Comparison of ENCODE assay signal across 11 mouse cellular contexts in genomic region chr2:156406987-156407386, GRCm38 (mm10). TPM values are rescaled to one million over a fixed set of nuclear protein-coding genes. Genes with fewer than 3 reads are reported as not detected.
DNase-seq lines count a peak whose midpoint lies in the region; ATAC-seq and TF ChIP-seq lines count a peak whose summit lies in the region.
"Had no signal": no experiment of that assay in that cellular context is flagged by ENCODE, and none has a peak within 500 bp of the region (broad histone marks: within the 10 kb centered on the region; RNA-seq: fewer than 3 reads in every experiment).

No protein-coding gene starts in this region.

- TF ChIP-seq CTCF in forebrain, postnatal 0 days (IDR thresholded peaks at IDR 0.05; ENCODE audit: low read depth), result no peak
- TF ChIP-seq CTCF in hindbrain, postnatal 0 days (IDR thresholded peaks at IDR 0.05; ENCODE audit: low read depth), result no peak

- H3K27ac ChIP-seq in forebrain, embryonic 12.5 days, result peak overlapping the region; percentile 10; the same call in 1 of the 2 replicates
- no peak overlapping the region for H3K27ac ChIP-seq in forebrain, postnatal 0 days (ENCODE audit: low read depth, low read length)
- peak overlapping the region; percentile 43 for H3K27ac ChIP-seq in midbrain, embryonic 12.5 days (replicated peaks)
- no peak overlapping the region for H3K27ac ChIP-seq in midbrain, embryonic 15.5 days
- H3K27ac ChIP-seq in hindbrain, postnatal 0 days, result no peak overlapping the region
- peak overlapping the region; percentile 21; the same call in 1 of the 2 replicates for H3K27ac ChIP-seq in stomach, embryonic 16.5 days (ENCODE audit: low read length)
- H3K27ac ChIP-seq: macrophage had no signal

- no peak for DNase-seq in forebrain, postnatal 0 days
- DNase-seq in hindbrain, postnatal 0 days (ENCODE audit: low spot score), result no peak
- no peak for DNase-seq in adrenal gland, adult 2 months
- no peak for DNase-seq in adrenal gland, postnatal 25 days
- DNase-seq: cerebellum, postnatal 36 days; kidney, adult 8-10 months had no signal

- H3K27me3 ChIP-seq in forebrain, embryonic 12.5 days, result no peaks in the 10 kb centered on the region
- H3K27me3 ChIP-seq in forebrain, postnatal 0 days (ENCODE audit: insufficient read depth, low read length), result no peaks in the 10 kb centered on the region
- no peaks in the 10 kb centered on the region for H3K27me3 ChIP-seq in midbrain, embryonic 12.5 days
- H3K27me3 ChIP-seq in midbrain, embryonic 15.5 days (replicated peaks), result no peaks in the 10 kb centered on the region
- no peaks in the 10 kb centered on the region for H3K27me3 ChIP-seq in hindbrain, postnatal 0 days (ENCODE audit: insufficient read depth, low read length)
- no peaks in the 10 kb centered on the region for H3K27me3 ChIP-seq in stomach, embryonic 16.5 days (ENCODE audit: control insufficient read depth, insufficient read depth, low read length)

- ATAC-seq in forebrain, embryonic 12.5 days (ENCODE audit: low FRiP score), result no peak
- ATAC-seq in forebrain, postnatal 0 days, result no peak
- peak; percentile 23; the same call in 1 of the 2 replicates for ATAC-seq in midbrain, embryonic 12.5 days (ENCODE audit: low FRiP score, low read depth)
- ATAC-seq in midbrain, embryonic 15.5 days (replicated peaks), result no peak
- 0 out of 2 replicates have a peak, but pooled peaks have one; percentile 44 for ATAC-seq in hindbrain, postnatal 0 days
- ATAC-seq in stomach, embryonic 16.5 days (ENCODE audit: insufficient read depth, low FRiP score), result peak; percentile 60; the same call in 1 of the 2 replicates

- no peaks in the 10 kb centered on the region for H3K9me3 ChIP-seq in forebrain, embryonic 12.5 days
- no peaks in the 10 kb centered on the region for H3K9me3 ChIP-seq in forebrain, postnatal 0 days (ENCODE audit: low read length)
- no peaks in the 10 kb centered on the region for H3K9me3 ChIP-seq in midbrain, embryonic 12.5 days
- no peaks in the 10 kb centered on the region for H3K9me3 ChIP-seq in midbrain, embryonic 15.5 days
- H3K9me3 ChIP-seq in hindbrain, postnatal 0 days (ENCODE audit: low read length), result no peaks in the 10 kb centered on the region
- no peaks in the 10 kb centered on the region for H3K9me3 ChIP-seq in stomach, embryonic 16.5 days (replicated peaks; ENCODE audit: control insufficient read depth, low read length)

- H3K4me1 ChIP-seq in forebrain, embryonic 12.5 days, result peaks cover 18% of the 10 kb centered on the region
- no peaks in the 10 kb centered on the region for H3K4me1 ChIP-seq in forebrain, postnatal 0 days (ENCODE audit: insufficient read depth)
- H3K4me1 ChIP-seq in midbrain, embryonic 12.5 days, result peaks cover 10% of the 10 kb centered on the region
- peaks cover 15% of the 10 kb centered on the region for H3K4me1 ChIP-seq in midbrain, embryonic 15.5 days
- H3K4me1 ChIP-seq in hindbrain, postnatal 0 days (ENCODE audit: insufficient read depth, low read length), result peaks cover 4% of the 10 kb centered on the region; the same call in 1 of the 2 replicates
- H3K4me1 ChIP-seq in stomach, embryonic 16.5 days (ENCODE audit: control insufficient read depth, insufficient read depth, low read length), result peaks cover 11% of the 10 kb centered on the region

- WGBS in forebrain, embryonic 12.5 days, result 2% methylated on average over 3 of the region's 3 CpGs
- 12% methylated on average over 3 of the region's 3 CpGs for WGBS in forebrain, postnatal 0 days
- 8% methylated on average over 3 of the region's 3 CpGs for WGBS in midbrain, embryonic 12.5 days
- 14% methylated on average over 3 of the region's 3 CpGs for WGBS in midbrain, embryonic 15.5 days
- 9% methylated on average over 3 of the region's 3 CpGs for WGBS in hindbrain, postnatal 0 days
- WGBS in stomach, embryonic 16.5 days, result 12% methylated on average over 3 of the region's 3 CpGs

- H3K4me2 ChIP-seq in forebrain, embryonic 12.5 days, result no peak overlapping the region
- no peak overlapping the region for H3K4me2 ChIP-seq in forebrain, postnatal 0 days (ENCODE audit: low read depth)
- H3K4me2 ChIP-seq in midbrain, embryonic 12.5 days (replicated peaks), result no peak overlapping the region
- no peak overlapping the region for H3K4me2 ChIP-seq in midbrain, embryonic 15.5 days
- H3K4me2 ChIP-seq in hindbrain, postnatal 0 days (ENCODE audit: low read depth, low read length), result no peak overlapping the region
- no peak overlapping the region for H3K4me2 ChIP-seq in stomach, embryonic 16.5 days (ENCODE audit: low read depth, low read length)

- H3K9ac ChIP-seq in forebrain, embryonic 12.5 days, result no peak overlapping the region
- no peak overlapping the region for H3K9ac ChIP-seq in forebrain, postnatal 0 days
- no peak overlapping the region for H3K9ac ChIP-seq in midbrain, embryonic 12.5 days (replicated peaks)
- no peak overlapping the region for H3K9ac ChIP-seq in midbrain, embryonic 15.5 days
- H3K9ac ChIP-seq in hindbrain, postnatal 0 days (replicated peaks; ENCODE audit: low read length), result no peak overlapping the region
- H3K9ac ChIP-seq in stomach, embryonic 16.5 days (ENCODE audit: low read length), result peak overlapping the region; percentile 29; the same call in 1 of the 2 replicates

- H3K4me3 ChIP-seq in forebrain, embryonic 12.5 days (replicated peaks), result no peak overlapping the region
- H3K4me3 ChIP-seq in forebrain, postnatal 0 days (ENCODE audit: low read depth, low read length), result no peak overlapping the region
- H3K4me3 ChIP-seq in midbrain, embryonic 12.5 days, result no peak overlapping the region
- no peak overlapping the region for H3K4me3 ChIP-seq in midbrain, embryonic 15.5 days
- no peak overlapping the region for H3K4me3 ChIP-seq in hindbrain, postnatal 0 days (ENCODE audit: low read length)
- no peak overlapping the region for H3K4me3 ChIP-seq in stomach, embryonic 16.5 days (replicated peaks; ENCODE audit: low read length)

- no peaks in the 10 kb centered on the region for H3K36me3 ChIP-seq in forebrain, embryonic 12.5 days (replicated peaks)
- H3K36me3 ChIP-seq in forebrain, postnatal 0 days (ENCODE audit: insufficient read depth), result no peaks in the 10 kb centered on the region
- no peaks in the 10 kb centered on the region for H3K36me3 ChIP-seq in midbrain, embryonic 12.5 days
- no peaks in the 10 kb centered on the region for H3K36me3 ChIP-seq in midbrain, embryonic 15.5 days (replicated peaks)
- no peaks in the 10 kb centered on the region for H3K36me3 ChIP-seq in hindbrain, postnatal 0 days (ENCODE audit: insufficient read depth, low read length)
- H3K36me3 ChIP-seq in stomach, embryonic 16.5 days (ENCODE audit: control insufficient read depth, insufficient read depth, low read length), result no peaks in the 10 kb centered on the region

RNA-seq across cellular contexts. Expression of gene Epb41l1, which starts 13.7 kb away (rescaled TPM):
- polyA plus RNA-seq in forebrain, embryonic 12.5 days (2016; fragmentation: Nextera tagmentation; extraction: Ambion mirVana), result 4.1 and 4.4 TPM in 2 replicates
- total RNA-seq in forebrain, postnatal 0 days (2014; rRNA removed), result 169 and 211 TPM in 2 replicates
- polyA plus RNA-seq in forebrain, postnatal 0 days (2015; fragmentation: Nextera tagmentation; extraction: Ambion mirVana), result 7.0 and 10.0 TPM in 2 replicates
- polyA plus RNA-seq in midbrain, embryonic 12.5 days (2016; fragmentation: Nextera tagmentation; extraction: Ambion mirVana), result 6.2 TPM in 2 replicates
- 15.6 and 19.6 TPM in 2 replicates for polyA plus RNA-seq in midbrain, embryonic 15.5 days (2015; fragmentation: Nextera tagmentation; extraction: Ambion mirVana)
- 228 and 259 TPM in 2 replicates for total RNA-seq in hindbrain, postnatal 0 days (2014; rRNA removed)
- polyA plus RNA-seq in hindbrain, postnatal 0 days (2015; fragmentation: Nextera tagmentation; extraction: Ambion mirVana), result 10.7 and 11.2 TPM in 2 replicates
- polyA plus RNA-seq in stomach, embryonic 16.5 days (2015; fragmentation: Nextera tagmentation; extraction: Ambion mirVana), result 3.0 and 3.1 TPM in 2 replicates
- total RNA-seq in adrenal gland, adult 2 months (2021), result 10 to 100 TPM; 81.4 to 93.4 TPM
- polyA plus RNA-seq in adrenal gland, adult 2 months (2012; rRNA removed), result 52.0 and 52.7 TPM in 2 replicates
- total RNA-seq in adrenal gland, postnatal 25 days (2021), result 76.2 and 78.8 TPM in 2 replicates

Comparison
In these comparisons a context has a peak if more than half of its experiments do, and no peak if none do; other contexts are left out.
1. ATAC-seq: peak in midbrain, embryonic 12.5 days (single experiment), hindbrain, postnatal 0 days (single experiment) and stomach, embryonic 16.5 days (single experiment); none in forebrain, embryonic 12.5 days (single experiment), forebrain, postnatal 0 days (single experiment) and midbrain, embryonic 15.5 days (single experiment).
2. H3K27ac ChIP-seq: peak in forebrain, embryonic 12.5 days (single experiment), midbrain, embryonic 12.5 days (single experiment) and stomach, embryonic 16.5 days (single experiment); none in forebrain, postnatal 0 days (single experiment), midbrain, embryonic 15.5 days (single experiment) and hindbrain, postnatal 0 days (single experiment).